Mouse (Mus musculus): Measurements from ENCODE around the gene Prl6a1.

Gene Prl6a1

GRCm38 (mm10) chr13:27312334-27313225, at the start of gene Prl6a1:
Gene Prl6a1, plus strand, starts transcription at chr13:27312627.
- DNase-seq (ENCODE audit: low spot score in 2 of 2) = no peak

- no peak for DNase-seq (ENCODE audit: low spot score in 2 of 2)
Measured at GRCm38 (mm10) chr13:27334989-27335388, 22.6 kb downstream of the Prl6a1 start.

GRCm38 (mm10) chr13:27342733-27343275, 30.4 kb downstream of the Prl6a1 start:
- DNase-seq (ENCODE audit: low spot score in 2 of 2) = no peak

- no peak for DNase-seq (ENCODE audit: low spot score in 2 of 2)
Measured at GRCm38 (mm10) chr13:27345373-27345772, 32.9 kb downstream of the Prl6a1 start, which contains the start of gene Prl8a2. Gene Prl8a2, plus strand, starts transcription at chr13:27345673.

Data from spleen, postnatal 4 days (tissue).